Mouse (Mus musculus): ENCODE results near the gene Dtnb. TPM values are rescaled to one million over a fixed set of nuclear protein-coding genes. Genes with fewer than 3 reads are reported as not detected.

Dtnb gene
- total and polyA plus RNA-seq, 2 experiments from 2014 or later, result 4.7 to 25.5 TPM

DNA sequence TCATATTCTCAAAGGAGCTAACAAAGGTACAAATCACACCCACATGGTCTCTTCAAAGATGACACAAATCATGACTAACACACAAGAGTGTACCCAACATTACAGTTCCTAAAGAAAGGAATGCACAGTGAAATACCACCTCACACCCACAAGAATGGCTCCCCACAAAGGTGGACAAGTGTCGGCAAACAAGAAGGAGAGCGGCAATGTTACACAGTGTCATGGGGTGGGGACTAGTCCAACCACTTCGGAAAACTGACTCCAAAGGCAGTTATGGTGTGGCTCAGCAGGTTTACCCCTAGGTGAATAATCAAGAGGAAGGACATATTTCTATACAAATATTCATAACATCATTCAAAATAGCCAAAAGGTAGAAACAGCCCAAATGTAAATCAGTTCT lies 174.2 kb downstream of the Dtnb start:
- TF ChIP-seq CTCF (IDR thresholded peaks at IDR 0.05; ENCODE audit: low read depth) (no peak), EP300 (IDR thresholded peaks at IDR 0.05; ENCODE audit: low read depth) (no peak)
- Histone ChIP-seq H3K4me2 (ENCODE audit: low read depth, low read length) (no peak overlapping the region), H3K4me3 (ENCODE audit: low read depth, low read length) (no peak overlapping the region), H3K36me3 (replicated peaks; ENCODE audit: control insufficient read depth, insufficient read depth, low read length) (no peaks in the 10 kb centered on the region), H3K27ac (ENCODE audit: low read depth) (no peak overlapping the region), H3K27me3 (ENCODE audit: control insufficient read depth, insufficient read depth, low read length) (no peaks in the 10 kb centered on the region), H3K4me1 (ENCODE audit: control insufficient read depth, insufficient read depth) (peaks cover 11% of the 10 kb centered on the region; the same call in 1 of the 2 replicates), H3K9me3 (replicated peaks; ENCODE audit: control insufficient read depth, low read length) (no peaks in the 10 kb centered on the region), H3K9ac (replicated peaks; ENCODE audit: low read depth, low read length) (no peak overlapping the region)
- ATAC-seq (ENCODE audit: insufficient read depth, low read depth) (no peak), DNase-seq (ENCODE audit: low spot score) (no peak)
- 88% methylated on average over 3 of the region's 3 CpGs for WGBS

DNA sequence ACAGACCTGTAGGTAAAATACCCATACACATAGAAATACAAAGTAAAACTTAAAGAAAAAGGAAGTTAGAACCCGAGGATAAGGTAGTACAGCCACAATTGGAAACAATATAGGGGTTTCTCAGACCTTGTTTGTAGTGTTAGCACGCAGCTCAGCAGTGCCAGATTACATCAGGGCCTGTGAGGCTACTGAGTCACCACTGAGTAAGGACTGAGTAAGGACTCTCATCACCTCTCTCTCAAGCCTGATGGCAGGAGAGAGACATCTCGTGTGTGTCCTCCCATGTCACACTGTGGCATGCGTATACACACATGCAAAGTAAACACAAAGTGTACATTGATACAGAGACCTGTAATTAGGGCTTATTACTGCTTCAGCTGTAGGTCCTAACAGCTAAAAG lies 175.4 kb downstream of the Dtnb start:
- Histone ChIP-seq H3K27me3 (ENCODE audit: control insufficient read depth, insufficient read depth, low read length) (no peaks in the 10 kb centered on the region), H3K36me3 (replicated peaks; ENCODE audit: control insufficient read depth, insufficient read depth, low read length) (no peaks in the 10 kb centered on the region), H3K4me3 (ENCODE audit: low read depth, low read length) (no peak overlapping the region), H3K9me3 (replicated peaks; ENCODE audit: control insufficient read depth, low read length) (no peaks in the 10 kb centered on the region), H3K4me2 (ENCODE audit: low read depth, low read length) (no peak overlapping the region), H3K4me1 (ENCODE audit: control insufficient read depth, insufficient read depth) (peaks cover 11% of the 10 kb centered on the region; the same call in 1 of the 2 replicates), H3K9ac (replicated peaks; ENCODE audit: low read depth, low read length) (no peak overlapping the region), H3K27ac (ENCODE audit: low read depth) (no peak overlapping the region)
- no peak for DNase-seq (ENCODE audit: low spot score)
- 87% methylated on average over 4 of the region's 4 CpGs for WGBS
- TF ChIP-seq CTCF (IDR thresholded peaks at IDR 0.05; ENCODE audit: low read depth) (no peak), EP300 (IDR thresholded peaks at IDR 0.05; ENCODE audit: low read depth) (no peak)
- ATAC-seq (ENCODE audit: insufficient read depth, low read depth), result no peak

DNA sequence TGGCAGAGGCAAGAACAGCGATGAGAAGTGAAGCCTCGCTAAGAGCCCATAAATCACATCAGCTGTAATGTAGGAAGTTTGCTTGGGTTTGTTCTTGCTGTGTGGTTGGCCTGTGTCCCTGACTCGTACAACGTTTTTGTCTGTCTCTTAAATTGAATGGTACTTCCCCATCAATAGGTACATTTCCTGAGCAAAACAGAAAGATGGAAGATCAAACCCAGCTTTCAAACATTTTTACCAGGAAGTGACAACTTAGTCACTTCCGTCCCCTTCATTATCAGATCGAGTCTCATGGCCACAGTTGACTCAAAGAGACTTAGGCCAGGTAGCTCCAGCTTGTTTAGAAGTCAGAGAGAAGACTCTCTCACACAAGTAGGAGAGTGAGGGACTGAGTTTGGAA lies 183.3 kb downstream of the Dtnb start:
- TF ChIP-seq CTCF (IDR thresholded peaks at IDR 0.05; ENCODE audit: low read depth) (no peak), EP300 (IDR thresholded peaks at IDR 0.05; ENCODE audit: low read depth) (no peak)
- no peak overlapping the region for H3K27ac ChIP-seq (ENCODE audit: low read depth)
- H3K4me2 ChIP-seq (ENCODE audit: low read depth, low read length), result no peak overlapping the region
- no peak overlapping the region for H3K4me3 ChIP-seq (ENCODE audit: low read depth, low read length)
- H3K9me3 ChIP-seq (replicated peaks; ENCODE audit: control insufficient read depth, low read length), result no peaks in the 10 kb centered on the region
- H3K9ac ChIP-seq (replicated peaks; ENCODE audit: low read depth, low read length), result no peak overlapping the region
- DNase-seq (ENCODE audit: low spot score), result no peak
- no peaks in the 10 kb centered on the region for H3K27me3 ChIP-seq (ENCODE audit: control insufficient read depth, insufficient read depth, low read length)
- H3K4me1 ChIP-seq (ENCODE audit: control insufficient read depth, insufficient read depth), result no peaks in the 10 kb centered on the region
- no peaks in the 10 kb centered on the region for H3K36me3 ChIP-seq (replicated peaks; ENCODE audit: control insufficient read depth, insufficient read depth, low read length)
- no peak for ATAC-seq (ENCODE audit: insufficient read depth, low read depth)
- WGBS, result 74% methylated on average over 6 of the region's 6 CpGs

DNA sequence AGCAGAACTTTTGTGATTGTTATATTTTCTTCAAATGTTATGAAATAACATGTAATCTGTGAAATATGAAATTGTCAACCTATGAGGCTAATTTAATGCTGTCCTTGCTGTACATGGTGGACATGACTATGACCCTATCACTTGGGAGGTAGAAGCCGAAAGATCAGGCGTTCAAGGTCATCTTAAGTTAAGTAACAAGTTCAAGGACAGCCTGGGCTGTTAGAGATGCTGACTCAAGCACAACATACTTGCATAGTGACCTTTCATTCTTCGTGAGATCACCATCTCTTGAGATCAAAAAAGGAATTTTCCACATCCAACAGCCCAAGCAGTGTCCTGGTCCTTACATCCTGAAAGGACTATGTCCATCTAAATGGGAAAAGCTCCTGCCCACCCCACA lies 184.0 kb downstream of the Dtnb start:
- H3K9ac ChIP-seq (replicated peaks; ENCODE audit: low read depth, low read length), result no peak overlapping the region
- WGBS, result 84% methylated on average over 3 of the region's 3 CpGs
- no peak overlapping the region for H3K4me3 ChIP-seq (ENCODE audit: low read depth, low read length)
- DNase-seq (ENCODE audit: low spot score) (no peak), ATAC-seq (ENCODE audit: insufficient read depth, low read depth) (no peak)
- H3K36me3 ChIP-seq (replicated peaks; ENCODE audit: control insufficient read depth, insufficient read depth, low read length), result no peaks in the 10 kb centered on the region
- no peaks in the 10 kb centered on the region for H3K4me1 ChIP-seq (ENCODE audit: control insufficient read depth, insufficient read depth)
- H3K27ac ChIP-seq (ENCODE audit: low read depth), result no peak overlapping the region
- no peaks in the 10 kb centered on the region for H3K27me3 ChIP-seq (ENCODE audit: control insufficient read depth, insufficient read depth, low read length)
- TF ChIP-seq EP300 (IDR thresholded peaks at IDR 0.05; ENCODE audit: low read depth) (no peak), CTCF (IDR thresholded peaks at IDR 0.05; ENCODE audit: low read depth) (no peak)
- no peak overlapping the region for H3K4me2 ChIP-seq (ENCODE audit: low read depth, low read length)
- H3K9me3 ChIP-seq (replicated peaks; ENCODE audit: control insufficient read depth, low read length), result no peaks in the 10 kb centered on the region

DNA sequence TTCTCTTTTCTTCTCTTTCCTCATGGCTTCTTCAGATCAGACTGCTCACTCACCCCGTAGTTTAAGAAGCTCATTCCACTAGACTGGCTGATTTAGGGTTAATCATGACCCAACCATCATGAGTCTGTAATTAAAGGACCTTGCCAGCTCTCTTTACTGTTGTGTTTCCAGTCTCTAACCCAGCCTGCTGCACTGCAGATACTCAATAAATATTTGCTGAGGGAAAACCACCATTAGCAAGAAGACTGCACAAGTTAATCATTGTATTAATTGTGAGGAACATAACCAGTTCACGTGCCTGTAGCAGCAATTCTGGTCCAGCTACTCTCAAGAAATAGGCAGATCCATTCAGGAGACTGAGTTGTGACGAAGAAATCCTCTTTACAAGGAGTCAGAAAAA lies 185.9 kb downstream of the Dtnb start:
- H3K4me1 ChIP-seq (ENCODE audit: control insufficient read depth, insufficient read depth), result no peaks in the 10 kb centered on the region
- TF ChIP-seq CTCF (IDR thresholded peaks at IDR 0.05; ENCODE audit: low read depth) (no peak), EP300 (IDR thresholded peaks at IDR 0.05; ENCODE audit: low read depth) (no peak)
- no peak overlapping the region for H3K4me2 ChIP-seq (ENCODE audit: low read depth, low read length)
- WGBS, result 89% methylated on average over 3 of the region's 3 CpGs
- H3K27ac ChIP-seq (ENCODE audit: low read depth), result no peak overlapping the region
- DNase-seq (ENCODE audit: low spot score) (no peak), ATAC-seq (ENCODE audit: insufficient read depth, low read depth) (no peak)
- no peaks in the 10 kb centered on the region for H3K9me3 ChIP-seq (replicated peaks; ENCODE audit: control insufficient read depth, low read length)
- no peaks in the 10 kb centered on the region for H3K36me3 ChIP-seq (replicated peaks; ENCODE audit: control insufficient read depth, insufficient read depth, low read length)
- H3K4me3 ChIP-seq (ENCODE audit: low read depth, low read length), result no peak overlapping the region
- H3K27me3 ChIP-seq (ENCODE audit: control insufficient read depth, insufficient read depth, low read length), result no peaks in the 10 kb centered on the region
- no peak overlapping the region for H3K9ac ChIP-seq (replicated peaks; ENCODE audit: low read depth, low read length)

DNA sequence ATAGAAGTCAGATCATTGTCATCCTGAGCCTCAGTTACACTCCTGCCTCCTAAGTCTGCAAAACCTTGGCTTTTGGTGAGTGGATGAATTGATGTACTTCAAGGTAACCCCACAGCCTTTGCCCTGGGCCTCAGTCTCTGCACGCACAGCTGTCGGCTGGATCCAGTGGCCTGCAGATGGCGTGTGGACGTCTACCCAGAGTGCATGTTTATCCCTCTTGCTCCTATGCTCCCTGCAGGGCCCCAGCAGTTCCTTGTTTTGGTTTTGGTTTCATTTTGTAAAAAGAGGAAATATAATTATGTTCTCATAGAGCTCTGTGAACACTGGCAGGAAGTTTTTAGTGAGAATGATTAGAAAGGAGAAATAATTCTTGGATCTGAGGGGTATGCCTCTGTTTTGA lies 187.2 kb downstream of the Dtnb start:
- ATAC-seq (ENCODE audit: insufficient read depth, low read depth) (peak; percentile 78), DNase-seq (ENCODE audit: low spot score) (peak; percentile 73)
- Histone ChIP-seq H3K36me3 (replicated peaks; ENCODE audit: control insufficient read depth, insufficient read depth, low read length) (no peaks in the 10 kb centered on the region), H3K27me3 (ENCODE audit: control insufficient read depth, insufficient read depth, low read length) (no peaks in the 10 kb centered on the region), H3K4me2 (ENCODE audit: low read depth, low read length) (no peak overlapping the region), H3K9ac (replicated peaks; ENCODE audit: low read depth, low read length) (no peak overlapping the region), H3K9me3 (replicated peaks; ENCODE audit: control insufficient read depth, low read length) (no peaks in the 10 kb centered on the region), H3K4me3 (ENCODE audit: low read depth, low read length) (no peak overlapping the region), H3K4me1 (ENCODE audit: control insufficient read depth, insufficient read depth) (peaks cover 8% of the 10 kb centered on the region), H3K27ac (ENCODE audit: low read depth) (0 out of 2 replicates have a peak overlapping the region, but pooled peaks have one; percentile 13)
- WGBS, result 17% methylated on average over 4 of the region's 4 CpGs
- TF ChIP-seq EP300 (IDR thresholded peaks at IDR 0.05; ENCODE audit: low read depth) (no peak), CTCF (IDR thresholded peaks at IDR 0.05; ENCODE audit: low read depth) (peak; percentile 55)

Measured in heart, postnatal 0 days (tissue).